Comparison of ENCODE assay signal across 9 mouse cellular contexts in genomic region chr9:14697903-14698302, GRCm38 (mm10). TPM values are rescaled to one million over a fixed set of nuclear protein-coding genes. Genes with fewer than 3 reads are reported as not detected.
A peak's percentile ranks its signal among the peaks of the same experiment; 100 is the strongest.
DNase-seq lines count a peak whose midpoint lies in the region; ATAC-seq and TF ChIP-seq lines count a peak whose summit lies in the region.
"Had no signal": no experiment of that assay in that cellular context is flagged by ENCODE, and none has a peak within 500 bp of the region (broad histone marks: within the 10 kb centered on the region; RNA-seq: fewer than 3 reads in every experiment).

No protein-coding gene starts in this region.

- peak; percentile 72 for TF ChIP-seq CTCF in liver, postnatal 0 days (IDR thresholded peaks at IDR 0.05; ENCODE audit: low read depth)

- ATAC-seq in liver, embryonic 12.5 days: no peak
- ATAC-seq in liver, postnatal 0 days: no peak

- WGBS in liver, embryonic 12.5 days (ENCODE audit: insufficient replicate concordance): 45% methylated on average over 4 of the region's 4 CpGs
- 47% methylated on average over 4 of the region's 4 CpGs for WGBS in liver, postnatal 0 days (ENCODE audit: insufficient replicate concordance)

- peak; percentile 20 for DNase-seq in liver
- peak; percentile 13 for DNase-seq in T-cell, adult 2 months (ENCODE audit: low spot score)
- peak; percentile 54 for DNase-seq in liver, postnatal 0 days
- DNase-seq in thymus, postnatal 10 days (ENCODE audit: low spot score in 2 of 2): peak; percentile 28 to 54
- DNase-seq in ovary, adult 18-20 months (ENCODE audit: low spot score): no peak
- DNase-seq in gastrocnemius, postnatal 4 days (ENCODE audit: low spot score in 2 of 2): no peak

- H3K9me3 ChIP-seq in liver, embryonic 12.5 days (replicated peaks): no peaks in the 10 kb centered on the region
- H3K9me3 ChIP-seq in liver, postnatal 0 days (ENCODE audit: low read length): no peaks in the 10 kb centered on the region
- H3K9me3 ChIP-seq: stomach, embryonic 15.5 days had no signal

- no peak overlapping the region for H3K4me3 ChIP-seq in liver, embryonic 12.5 days
- H3K4me3 ChIP-seq in liver, postnatal 0 days (ENCODE audit: low read depth, low read length): no peak overlapping the region
- H3K4me3 ChIP-seq: stomach, embryonic 15.5 days had no signal

- H3K27ac ChIP-seq in liver, embryonic 12.5 days: no peak overlapping the region
- no peak overlapping the region for H3K27ac ChIP-seq in liver, postnatal 0 days (ENCODE audit: low read depth)
- H3K27ac ChIP-seq: macrophage; stomach, embryonic 15.5 days had no signal

- no peak overlapping the region for H3K4me2 ChIP-seq in liver, embryonic 12.5 days
- H3K4me2 ChIP-seq in liver, postnatal 0 days (ENCODE audit: low read depth, low read length): no peak overlapping the region
- H3K4me2 ChIP-seq: stomach, embryonic 15.5 days had no signal

- H3K4me1 ChIP-seq in liver, embryonic 12.5 days: no peaks in the 10 kb centered on the region
- no peaks in the 10 kb centered on the region for H3K4me1 ChIP-seq in liver, postnatal 0 days (ENCODE audit: insufficient read depth)
- H3K4me1 ChIP-seq: stomach, embryonic 15.5 days had no signal

- no peaks in the 10 kb centered on the region for H3K27me3 ChIP-seq in liver, embryonic 12.5 days (replicated peaks)
- no peaks in the 10 kb centered on the region for H3K27me3 ChIP-seq in liver, postnatal 0 days (ENCODE audit: insufficient read depth, low read length)
- H3K27me3 ChIP-seq: stomach, embryonic 15.5 days had no signal

- no peaks in the 10 kb centered on the region for H3K36me3 ChIP-seq in liver, embryonic 12.5 days
- no peaks in the 10 kb centered on the region for H3K36me3 ChIP-seq in liver, postnatal 0 days (replicated peaks; ENCODE audit: insufficient read depth, low read length)
- H3K36me3 ChIP-seq: stomach, embryonic 15.5 days had no signal

- no peak for TF ChIP-seq EP300 in liver, postnatal 0 days (IDR thresholded peaks at IDR 0.05; ENCODE audit: low read depth)

- no peak overlapping the region for H3K9ac ChIP-seq in liver, embryonic 12.5 days
- H3K9ac ChIP-seq in liver, postnatal 0 days (replicated peaks): no peak overlapping the region
- H3K9ac ChIP-seq: stomach, embryonic 15.5 days had no signal

RNA-seq across cellular contexts. Expression of gene Piwil4, which starts 42.6 kb away (rescaled TPM):
- polyA plus RNA-seq in liver, embryonic 12.5 days (2016; fragmentation: Nextera tagmentation; extraction: Ambion mirVana): 0.06 and 0.11 TPM in 2 replicates
- polyA plus RNA-seq in liver, postnatal 0 days (2015; fragmentation: Nextera tagmentation; extraction: Ambion mirVana): 0.06 and 0.09 TPM in 2 replicates
- under 1 TPM; 0.23 to 0.25 TPM for total RNA-seq in gastrocnemius, postnatal 4 days (2021)

RNA-seq across cellular contexts. Expression of gene Amotl1, which starts 53.0 kb away (rescaled TPM):
- 3.4 and 3.9 TPM in 2 replicates for polyA plus RNA-seq in liver, embryonic 12.5 days (2016; fragmentation: Nextera tagmentation; extraction: Ambion mirVana)
- polyA plus RNA-seq in liver, postnatal 0 days (2015; fragmentation: Nextera tagmentation; extraction: Ambion mirVana): 1.6 and 1.9 TPM in 2 replicates
- total RNA-seq in gastrocnemius, postnatal 4 days (2021): 100 to 1,000 TPM; 330 to 368 TPM

RNA-seq across cellular contexts. Expression of gene Fut4, which starts 54.3 kb away (rescaled TPM):
- 0.72 and 1.1 TPM in 2 replicates for polyA plus RNA-seq in liver, embryonic 12.5 days (2016; fragmentation: Nextera tagmentation; extraction: Ambion mirVana)
- polyA plus RNA-seq in liver, postnatal 0 days (2015; fragmentation: Nextera tagmentation; extraction: Ambion mirVana): 0.32 and 0.49 TPM in 2 replicates
- 1 to 10 TPM in 1 of 2 experiments, under 1 TPM in 1; 0.98 to 1.2 TPM for total RNA-seq in gastrocnemius, postnatal 4 days (2021)

Comparison
In these comparisons a context has a peak if more than half of its experiments do, and no peak if none do; other contexts are left out.
1. DNase-seq: peak in liver (single experiment), T-cell, adult 2 months (single experiment), liver, postnatal 0 days (single experiment) and thymus, postnatal 10 days (2 of 2); none in ovary, adult 18-20 months (single experiment) and gastrocnemius, postnatal 4 days (0 of 2).